Mouse (Mus musculus): ENCODE data around the gene Map7d3.

Map7d3 gene

GRCm38 (mm10) chrX:56821765-56822603 lies at the start of gene Map7d3:
Gene Map7d3 (minus strand): TSS chrX:56822326.
- DNase-seq (ENCODE audit: low spot score) = no peak

GRCm38 (mm10) chrX:56869863-56870262 lies 47.7 kb upstream of the Map7d3 start, which contains the start of gene Adgrg4:
Gene Adgrg4 (plus strand): TSS chrX:56870163.
- no peak for DNase-seq (ENCODE audit: low spot score)

DNA sequence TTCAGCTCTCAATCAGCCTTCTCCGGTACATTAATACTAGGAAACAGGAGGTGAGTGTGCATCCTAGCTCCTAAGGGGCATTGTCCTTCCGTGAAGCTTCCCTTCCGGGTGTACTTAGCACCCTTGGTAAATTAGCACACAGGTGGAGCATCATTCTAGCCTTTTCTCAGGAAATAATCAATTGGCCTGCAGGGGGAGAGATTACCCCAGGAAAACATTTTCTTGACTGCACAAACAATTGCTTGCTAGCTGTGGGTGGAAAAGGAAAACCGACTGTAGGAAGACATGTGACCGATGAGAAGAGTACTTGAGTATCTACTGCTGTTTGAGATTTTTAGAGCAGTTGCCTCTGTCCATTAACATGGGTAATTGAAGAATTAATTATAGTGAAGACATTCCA lies 19.1 kb upstream of the Map7d3 start:
- no peak for DNase-seq (ENCODE audit: low spot score)

DNA sequence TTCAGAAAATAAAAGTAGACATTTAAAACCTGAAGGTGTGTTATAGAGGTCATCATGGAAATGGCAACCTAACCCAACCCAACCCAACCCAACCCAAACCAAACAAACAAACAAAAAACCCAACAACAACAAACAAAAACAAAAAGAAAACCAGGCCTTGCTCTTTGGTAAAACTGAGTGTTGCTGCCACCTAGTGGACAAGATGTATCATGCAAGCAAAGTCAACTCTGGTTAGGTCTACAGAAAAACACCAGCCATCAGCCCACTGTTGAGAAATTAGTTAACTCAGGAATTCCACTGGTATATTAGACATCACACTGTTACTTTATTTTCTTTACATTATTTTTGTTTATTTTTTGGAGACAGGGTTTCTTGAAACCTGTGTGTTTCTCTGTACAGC lies 17.2 kb upstream of the Map7d3 start:
- DNase-seq (ENCODE audit: low spot score) = peak; percentile 10

GRCm38 (mm10) chrX:56835842-56836241 lies 13.7 kb upstream of the Map7d3 start:
- DNase-seq (ENCODE audit: low spot score) = no peak

DNA sequence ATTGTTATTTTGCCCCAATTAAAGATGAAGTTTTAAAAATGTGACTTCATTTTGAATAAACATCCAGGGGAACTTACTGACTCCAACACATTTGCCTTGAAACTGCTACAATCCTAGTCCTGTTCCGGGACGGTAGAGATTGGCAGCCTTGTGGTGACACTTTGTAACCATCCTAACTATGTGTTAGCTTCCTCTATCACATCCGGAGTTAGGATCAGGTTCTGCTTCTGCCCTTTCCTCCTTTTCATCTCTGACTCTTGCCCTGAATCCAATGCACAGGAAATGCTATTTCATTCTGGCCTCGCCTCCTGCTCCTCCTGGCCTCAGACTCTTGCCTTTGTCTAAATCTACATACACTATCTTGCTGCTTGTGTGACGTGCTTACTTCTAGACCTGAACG lies 5.4 kb upstream of the Map7d3 start:
- no peak for DNase-seq (ENCODE audit: low spot score)

DNA sequence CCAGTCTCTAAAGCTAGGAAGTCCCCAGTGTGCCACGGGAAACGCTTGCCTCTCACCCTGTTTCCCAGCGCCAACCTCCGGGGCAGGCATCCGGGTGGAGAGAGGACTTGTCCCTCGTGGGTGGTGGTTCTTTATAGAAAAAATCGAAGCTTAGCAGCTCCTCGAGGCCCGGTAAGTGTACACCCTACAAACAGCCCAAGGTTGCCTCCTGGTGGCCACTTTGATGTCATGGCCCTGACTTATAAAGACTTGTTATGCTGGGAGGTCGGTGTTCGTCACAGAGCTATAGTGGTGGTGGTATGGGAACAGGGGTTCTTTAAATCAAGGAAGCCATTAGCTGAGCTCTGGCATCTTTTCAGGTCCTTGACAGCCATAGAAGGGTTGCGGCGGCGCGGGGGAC lies 30.9 kb downstream of the Map7d3 start:
- DNase-seq (ENCODE audit: low spot score) = peak; percentile 47

GRCm38 (mm10) chrX:56790591-56790990 lies 31.5 kb downstream of the Map7d3 start:
- no peak for DNase-seq (ENCODE audit: low spot score)

- DNase-seq (ENCODE audit: low spot score) = no peak
Observed at GRCm38 (mm10) chrX:56787486-56787885, 34.6 kb downstream of the Map7d3 start.

DNA sequence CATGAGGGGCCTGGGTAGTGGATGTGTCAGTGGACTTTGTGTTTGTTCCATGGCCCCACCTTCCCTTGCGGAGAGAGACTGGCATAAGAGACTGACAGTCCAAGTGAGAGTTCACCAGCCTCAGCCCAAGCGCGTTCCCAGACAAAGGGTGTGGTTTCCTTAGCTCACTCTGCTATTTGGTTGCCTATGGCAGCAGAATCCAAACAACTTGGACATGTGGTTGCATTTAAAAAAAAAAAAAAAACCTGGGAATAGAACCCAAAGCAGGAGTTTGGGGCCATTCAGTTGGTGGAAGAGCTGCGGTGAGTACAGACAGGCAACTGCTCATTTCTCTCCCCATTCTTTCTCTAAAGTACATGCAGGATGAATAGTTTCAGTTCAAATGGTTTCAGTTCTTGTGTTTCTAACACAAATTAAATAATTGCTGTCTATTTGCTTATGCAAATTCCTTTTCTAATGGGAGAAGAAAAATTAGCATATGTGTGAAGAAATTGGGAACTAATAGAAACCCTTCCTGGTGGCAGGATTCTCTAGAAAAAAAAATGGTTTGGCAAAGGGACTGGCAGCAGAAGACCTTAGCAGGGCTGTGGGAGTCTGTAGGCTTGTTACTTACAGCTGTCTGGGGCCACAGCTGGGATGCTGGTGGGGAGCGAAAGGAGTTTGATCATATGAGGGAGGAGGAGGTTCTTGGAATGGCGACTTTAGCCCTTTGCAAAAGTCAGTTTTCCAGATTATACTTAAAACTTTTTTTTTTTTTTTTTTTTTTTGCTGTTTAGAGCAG lies 35.7 kb downstream of the Map7d3 start:
- DNase-seq (ENCODE audit: low spot score) = peak; percentile 18

GRCm38 (mm10) chrX:56773329-56773728 lies 48.8 kb downstream of the Map7d3 start:
- no peak for DNase-seq (ENCODE audit: low spot score)

DNA sequence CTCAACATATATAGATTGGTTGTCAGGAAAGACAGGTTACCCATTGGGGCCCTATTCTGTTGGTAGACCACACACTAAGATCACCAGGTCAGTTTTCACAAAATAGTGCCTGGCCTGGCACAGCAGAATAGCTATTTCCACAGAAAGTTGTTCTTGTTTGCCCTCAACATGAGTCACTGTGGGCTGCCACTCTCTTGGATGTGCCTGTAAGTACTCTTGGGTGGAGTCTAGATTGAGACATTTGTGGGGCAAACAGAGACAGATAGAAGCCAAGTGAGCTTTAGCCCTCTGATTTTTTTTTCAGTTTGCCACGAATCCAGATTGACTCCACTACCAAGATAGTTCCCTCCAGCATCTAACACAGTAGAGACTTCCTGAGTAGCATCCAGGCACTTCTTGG lies 50.4 kb downstream of the Map7d3 start:
- no peak for DNase-seq (ENCODE audit: low spot score)

DNA sequence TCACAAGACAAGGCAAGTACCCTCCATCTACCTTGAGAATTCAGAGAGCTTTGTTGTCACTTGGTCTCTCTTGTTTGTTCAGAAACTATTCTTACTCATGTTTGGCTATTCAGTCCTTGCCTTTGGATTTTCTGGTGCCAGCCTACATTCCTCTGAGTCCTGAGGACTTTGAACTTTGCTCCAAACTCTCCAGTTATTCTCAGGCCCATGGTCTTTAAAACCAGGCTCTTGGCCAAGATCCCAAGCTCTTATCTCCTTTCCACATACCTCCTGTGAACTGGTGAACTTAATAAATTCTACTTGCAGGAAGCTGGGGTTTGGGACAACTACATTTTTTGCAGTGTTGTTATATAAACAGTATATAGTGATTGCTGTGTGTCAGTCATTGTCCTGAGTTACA lies 52.3 kb downstream of the Map7d3 start:
- DNase-seq (ENCODE audit: low spot score) = no peak

GRCm38 (mm10) chrX:56760257-56760760 lies 61.8 kb downstream of the Map7d3 start:
- no peak for DNase-seq (ENCODE audit: low spot score)

- no peak for DNase-seq (ENCODE audit: low spot score)
Observed at GRCm38 (mm10) chrX:56756352-56756751, 65.8 kb downstream of the Map7d3 start.

GRCm38 (mm10) chrX:56755646-56756045 lies 66.5 kb downstream of the Map7d3 start:
- DNase-seq (ENCODE audit: low spot score) = peak; percentile 29

DNA sequence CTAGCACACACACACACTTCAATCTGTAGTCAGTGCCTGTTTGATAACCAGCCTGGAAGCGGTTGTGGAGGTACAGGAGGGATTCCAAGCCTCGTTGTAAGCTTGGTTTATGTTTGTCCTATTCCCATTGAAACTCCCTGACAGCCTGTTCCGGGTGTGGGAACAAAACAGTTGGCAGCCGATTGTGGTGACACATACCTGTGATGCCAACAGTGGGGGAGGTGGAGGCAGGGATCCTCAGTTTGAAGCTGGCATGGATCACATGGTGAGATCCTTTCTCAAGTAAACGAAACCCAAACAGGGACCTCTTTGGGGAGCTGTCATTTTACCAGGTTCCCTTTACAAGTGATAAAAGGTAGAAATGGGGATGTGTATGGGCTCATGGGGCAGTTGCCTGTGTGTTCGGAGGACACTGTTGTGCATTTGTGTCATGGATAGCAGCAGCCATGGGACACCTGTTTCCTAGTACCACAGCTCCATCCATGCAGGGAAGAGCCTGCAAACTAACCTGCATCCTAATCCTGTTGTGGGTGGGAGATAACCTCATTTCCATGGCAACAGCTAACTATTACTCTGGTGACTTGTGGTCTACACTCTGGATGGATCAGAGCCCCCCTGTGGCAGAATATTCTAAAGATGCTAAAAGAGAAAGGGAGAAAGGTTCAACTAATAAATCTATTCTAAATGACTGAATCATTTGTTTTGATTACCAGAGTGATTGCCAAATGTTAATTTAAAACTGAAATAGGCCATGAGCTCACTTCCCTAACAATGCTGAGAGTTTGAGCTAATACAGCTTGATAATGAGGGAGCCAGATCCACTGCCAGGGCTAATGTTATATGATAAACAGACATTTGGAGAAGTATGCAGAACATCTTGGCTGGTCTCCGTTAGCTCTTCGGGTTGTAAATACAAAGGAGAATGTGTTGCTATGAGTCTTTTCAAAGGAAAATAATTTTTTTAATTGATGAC lies 68.5 kb downstream of the Map7d3 start:
- DNase-seq (ENCODE audit: low spot score) = no peak

DNA sequence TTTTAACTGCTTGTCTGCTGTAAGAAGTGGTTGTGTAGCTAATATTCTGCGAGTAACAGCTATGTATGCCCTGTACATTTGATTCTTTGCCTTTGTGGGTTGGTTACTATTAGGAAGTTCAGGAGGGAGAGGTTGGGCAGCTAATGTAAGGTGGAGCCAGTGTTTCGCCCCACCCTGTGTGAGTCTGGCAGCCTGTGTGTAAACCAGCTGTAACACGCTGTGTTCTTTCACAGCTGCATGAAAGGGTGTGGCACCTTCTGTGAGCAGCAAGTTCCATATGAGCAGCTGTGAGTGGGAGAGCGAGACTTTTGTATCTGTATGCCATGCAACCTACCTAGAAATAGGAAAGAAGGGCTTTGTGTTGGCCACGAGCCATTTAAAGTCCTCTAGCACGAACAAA lies 70.0 kb downstream of the Map7d3 start:
- DNase-seq (ENCODE audit: low spot score) = peak; percentile 12

DNA sequence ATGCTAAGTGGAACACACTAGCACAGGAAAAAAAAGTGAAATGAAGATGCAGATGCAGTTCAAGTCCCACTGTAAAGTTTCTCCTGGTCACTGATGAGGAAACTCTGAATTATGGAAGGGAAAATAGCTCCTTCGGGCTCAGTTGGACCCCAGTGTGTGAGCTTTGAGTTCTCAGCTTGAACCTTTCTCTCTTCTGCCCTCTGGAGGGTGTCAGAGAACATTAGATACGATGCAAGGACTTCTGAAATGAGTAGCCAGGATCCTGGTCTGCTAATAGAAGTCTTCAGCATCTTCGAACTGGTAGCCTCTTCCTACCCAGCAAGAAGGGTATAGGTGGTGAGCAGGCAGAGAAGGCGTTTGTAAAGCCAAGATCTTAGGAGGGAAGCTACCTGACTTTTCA lies 70.6 kb downstream of the Map7d3 start:
- DNase-seq (ENCODE audit: low spot score) = no peak

Data from urinary bladder, postnatal 14 days (tissue).